Mouse (Mus musculus): Measurements from ENCODE around the gene Rreb1. TPM values are rescaled to one million over a fixed set of nuclear protein-coding genes. Genes with fewer than 3 reads are reported as not detected.

The Rreb1 gene
- total RNA-seq, 4 experiments from 2014 or later = 30.6 to 49.4 (median 43.4) TPM

DNA sequence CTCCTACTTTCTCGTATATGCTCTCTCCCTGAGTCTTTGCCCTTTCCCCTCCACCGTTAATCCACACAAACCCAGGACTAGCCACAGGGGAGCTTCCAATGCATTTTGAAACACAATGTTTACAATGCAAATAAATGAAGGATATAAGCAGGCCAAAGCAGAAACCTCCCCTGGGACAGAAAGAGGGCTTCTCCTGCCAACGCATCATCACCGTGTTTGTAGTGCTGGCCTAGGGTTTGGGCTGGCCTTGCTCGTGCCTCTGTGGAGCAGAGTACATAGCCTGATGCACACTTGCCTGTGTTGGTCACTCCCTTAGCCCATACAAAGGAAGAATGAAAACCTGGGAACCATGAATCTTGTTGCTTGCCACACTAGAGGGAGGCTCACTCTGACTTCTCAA, 162.4 kb downstream of the Rreb1 start:
- no peak for DNase-seq (ENCODE audit: low spot score in 2 of 2)

DNA sequence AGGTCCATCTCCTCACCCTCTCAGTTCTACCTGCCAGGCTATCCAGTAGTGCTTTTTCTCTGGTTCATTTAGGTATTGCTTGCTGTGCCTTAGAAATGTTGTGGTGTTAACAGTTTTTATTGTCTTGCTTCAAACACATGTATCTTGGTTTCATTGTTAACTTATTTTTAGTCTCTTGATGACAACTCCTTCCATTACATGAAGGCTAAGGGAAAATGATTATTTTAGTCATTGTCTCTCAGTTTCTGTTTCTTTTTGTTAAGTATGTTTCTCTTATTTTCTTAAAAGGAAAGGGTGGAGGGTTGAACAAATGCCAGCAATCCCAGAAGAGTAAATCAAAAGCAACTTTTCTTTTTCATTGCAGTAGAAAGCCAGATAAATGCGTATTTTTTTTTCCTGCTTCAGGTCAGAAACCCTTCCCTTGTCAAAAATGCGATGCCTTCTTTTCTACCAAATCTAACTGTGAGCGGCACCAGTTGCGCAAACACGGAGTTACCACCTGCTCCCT, 163.0 kb downstream of the Rreb1 start:
- DNase-seq (ENCODE audit: low spot score in 2 of 2) = no peak

DNA sequence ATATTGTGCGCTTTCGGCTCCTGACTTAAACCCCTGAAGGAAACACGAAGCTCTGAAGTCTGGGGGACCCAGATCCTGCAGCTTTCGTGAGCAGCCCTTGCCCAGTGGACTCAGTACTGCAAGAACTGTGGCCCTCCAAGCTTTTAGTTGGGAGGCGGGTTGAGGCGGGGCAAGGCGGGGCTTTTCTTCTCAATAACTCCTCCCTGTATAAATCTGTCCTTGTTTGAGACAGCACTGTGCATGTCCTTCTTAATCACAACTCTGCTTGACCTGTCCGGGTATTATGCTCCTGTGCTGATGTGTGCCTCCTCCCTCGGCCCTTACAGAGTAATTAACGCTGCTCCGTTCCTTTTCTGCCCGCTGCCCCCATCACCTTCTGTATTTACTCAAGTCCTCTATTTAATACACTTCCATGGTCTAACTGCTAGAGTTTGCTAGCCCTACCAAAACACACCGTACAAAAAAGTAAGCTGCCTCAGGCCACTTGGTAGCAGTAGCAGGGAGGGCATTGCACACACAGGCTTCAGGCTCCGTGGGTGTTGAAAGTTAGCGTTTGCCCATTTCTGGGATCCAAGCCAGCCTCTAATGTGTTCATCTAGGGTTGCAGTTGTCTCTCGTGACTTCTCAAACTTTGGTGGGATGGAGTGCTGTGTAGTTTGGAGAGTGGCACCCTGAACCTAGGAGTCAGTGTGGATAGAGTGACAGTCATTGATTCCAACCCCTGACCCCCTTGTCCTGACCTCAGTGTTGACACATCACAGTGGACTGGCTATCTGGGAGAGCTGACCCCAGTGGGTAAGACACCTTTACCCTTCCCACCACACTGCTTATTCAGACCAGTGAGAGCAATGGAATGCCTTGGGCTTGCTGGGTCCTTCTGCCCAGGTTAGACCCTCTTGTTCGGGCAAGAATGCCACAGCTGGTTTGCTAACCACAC, 164.0 kb downstream of the Rreb1 start:
- DNase-seq (ENCODE audit: low spot score in 2 of 2) = no peak

DNA sequence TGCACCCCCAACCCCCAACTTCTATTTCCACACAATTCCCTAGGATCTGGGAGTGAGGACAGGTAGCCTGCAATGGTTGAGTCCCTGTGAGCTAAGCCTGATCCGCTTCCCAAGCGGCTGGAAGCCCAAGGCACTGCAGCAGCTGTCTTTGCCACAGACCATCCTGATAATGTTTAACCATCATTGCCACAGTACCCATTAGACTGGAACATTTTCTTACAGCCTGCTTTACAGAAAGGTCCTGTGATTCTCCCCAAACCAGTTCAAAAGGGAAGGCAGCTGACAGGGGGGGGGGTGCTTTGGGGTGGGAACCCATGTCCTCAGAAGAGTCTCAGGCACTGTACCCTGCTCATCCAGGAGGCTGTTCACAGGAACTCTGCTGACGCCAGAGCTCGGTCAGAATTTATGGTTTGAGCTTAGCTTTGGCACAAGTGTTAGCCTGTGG, 164.7 kb downstream of the Rreb1 start:
- no peak for DNase-seq (ENCODE audit: low spot score in 2 of 2)

DNA sequence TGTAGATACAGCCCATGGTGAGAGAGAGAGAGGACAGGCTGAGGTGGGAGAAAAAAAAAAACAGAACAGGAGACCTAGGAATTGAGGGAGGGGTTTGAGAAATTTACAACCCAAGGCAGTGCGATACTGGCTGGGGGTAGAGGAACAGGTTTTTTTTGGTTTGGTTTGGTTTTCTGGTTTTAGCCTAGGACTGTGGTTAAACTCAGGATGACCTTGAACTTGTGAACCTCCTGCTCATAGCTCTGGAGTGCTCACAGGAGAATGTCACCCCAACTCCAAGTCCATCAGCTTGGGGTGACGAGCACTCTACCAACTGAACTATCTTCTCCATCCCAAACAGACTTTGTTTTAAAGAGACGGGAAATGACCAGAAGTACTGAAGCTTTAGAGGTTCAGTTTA, 165.3 kb downstream of the Rreb1 start:
- no peak for DNase-seq (ENCODE audit: low spot score in 2 of 2)

DNA sequence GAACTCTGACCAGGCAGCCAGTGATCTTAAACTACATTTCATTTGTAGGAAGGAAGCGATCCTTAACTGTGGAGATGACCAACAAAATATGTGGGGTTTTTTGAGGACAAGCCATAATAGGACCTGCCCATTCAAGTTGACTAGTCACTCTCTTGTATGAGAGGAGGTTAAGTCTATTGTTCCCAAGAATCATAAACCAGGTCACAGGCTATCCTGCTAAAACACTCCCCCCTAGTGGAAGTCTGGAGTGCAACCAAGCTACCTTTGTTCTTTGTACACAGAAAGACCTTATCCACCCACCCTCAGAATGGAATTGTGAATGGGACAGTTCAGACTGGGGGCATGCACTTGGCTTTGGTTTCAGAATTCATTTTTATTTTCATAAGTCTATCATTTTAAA, 166.1 kb downstream of the Rreb1 start:
- DNase-seq (ENCODE audit: low spot score in 2 of 2) = no peak

DNA sequence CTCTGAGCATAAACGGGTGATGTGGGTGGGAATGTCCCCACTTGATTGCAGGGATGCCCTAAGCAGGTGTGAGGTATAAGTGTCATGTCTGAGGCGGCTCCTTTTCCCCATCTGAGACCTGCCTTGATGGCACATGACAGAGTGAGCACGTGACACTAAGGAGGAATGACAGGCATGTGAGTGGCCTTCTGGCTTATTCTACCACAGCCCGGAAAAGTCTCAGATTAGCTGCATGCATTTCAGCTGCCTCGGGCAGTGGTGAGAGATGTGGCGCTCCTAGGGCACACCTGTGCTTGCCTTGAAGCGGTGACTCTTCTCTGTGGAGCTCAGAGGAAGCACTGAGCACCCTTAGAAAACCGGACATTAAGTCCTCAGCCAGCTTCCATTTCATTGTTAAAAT, 167.2 kb downstream of the Rreb1 start:
- DNase-seq (ENCODE audit: low spot score in 2 of 2) = no peak

DNA sequence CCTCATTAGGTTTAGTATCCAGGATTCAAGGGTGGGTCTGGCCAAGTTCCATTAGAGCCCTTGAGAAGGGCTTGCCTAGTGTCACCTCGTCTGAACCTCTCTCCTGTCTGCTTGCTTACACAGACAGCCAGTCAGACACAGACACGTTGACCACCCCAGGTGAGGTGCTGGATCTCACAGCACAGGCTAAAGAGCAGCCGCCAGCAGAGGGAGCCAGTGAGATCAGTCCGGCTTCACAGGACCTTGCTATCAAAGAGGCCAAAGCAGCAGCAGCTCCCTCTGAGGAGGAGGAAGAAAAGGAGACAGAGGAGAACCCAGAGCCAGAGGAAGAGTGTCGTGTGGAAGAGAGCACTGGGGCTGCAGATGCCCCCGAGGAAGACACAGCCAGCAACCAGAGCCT, 168.5 kb downstream of the Rreb1 start:
- DNase-seq (ENCODE audit: low spot score in 2 of 2) = peak; percentile 52 to 73

DNA sequence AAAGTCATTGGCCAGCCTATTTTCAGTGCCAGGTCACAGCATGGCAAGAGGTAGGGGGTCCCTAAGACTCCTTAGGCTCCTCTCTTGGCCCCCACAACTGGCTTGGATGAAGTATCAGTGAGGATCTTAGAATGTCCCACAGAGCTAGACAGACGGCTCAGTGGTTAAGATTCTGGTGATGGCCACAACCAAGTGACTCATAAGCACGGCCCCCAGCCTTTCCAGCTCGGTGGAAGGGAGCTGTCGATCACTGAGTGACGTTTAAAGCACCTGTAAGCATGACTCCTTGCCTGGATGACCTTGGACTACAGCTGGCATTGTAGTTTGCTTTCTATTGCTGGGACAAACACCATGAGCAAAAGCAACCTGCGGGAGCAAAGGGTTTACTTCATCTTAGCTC, 174.8 kb downstream of the Rreb1 start:
- DNase-seq (ENCODE audit: low spot score in 2 of 2) = no peak

DNA sequence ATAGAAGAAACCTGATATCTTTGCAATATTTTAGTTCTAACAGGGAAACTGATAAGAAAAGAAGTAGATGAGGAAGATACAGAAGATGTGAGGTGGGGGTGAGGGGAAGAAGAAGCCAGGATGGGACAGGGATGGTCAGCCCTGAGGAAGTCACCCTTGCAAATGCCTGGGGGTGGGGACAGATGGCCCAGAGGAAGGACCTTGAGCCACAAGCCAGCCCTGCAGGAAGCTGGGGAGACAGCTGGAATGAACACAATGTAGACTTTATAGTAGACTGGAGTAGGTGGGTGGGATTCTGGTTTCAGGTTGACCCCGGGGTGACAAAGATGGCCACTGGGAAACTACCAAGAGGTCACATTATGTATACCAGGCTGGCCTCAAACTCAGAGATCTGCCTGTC, 176.1 kb downstream of the Rreb1 start:
- DNase-seq (ENCODE audit: low spot score in 2 of 2) = no peak

DNA sequence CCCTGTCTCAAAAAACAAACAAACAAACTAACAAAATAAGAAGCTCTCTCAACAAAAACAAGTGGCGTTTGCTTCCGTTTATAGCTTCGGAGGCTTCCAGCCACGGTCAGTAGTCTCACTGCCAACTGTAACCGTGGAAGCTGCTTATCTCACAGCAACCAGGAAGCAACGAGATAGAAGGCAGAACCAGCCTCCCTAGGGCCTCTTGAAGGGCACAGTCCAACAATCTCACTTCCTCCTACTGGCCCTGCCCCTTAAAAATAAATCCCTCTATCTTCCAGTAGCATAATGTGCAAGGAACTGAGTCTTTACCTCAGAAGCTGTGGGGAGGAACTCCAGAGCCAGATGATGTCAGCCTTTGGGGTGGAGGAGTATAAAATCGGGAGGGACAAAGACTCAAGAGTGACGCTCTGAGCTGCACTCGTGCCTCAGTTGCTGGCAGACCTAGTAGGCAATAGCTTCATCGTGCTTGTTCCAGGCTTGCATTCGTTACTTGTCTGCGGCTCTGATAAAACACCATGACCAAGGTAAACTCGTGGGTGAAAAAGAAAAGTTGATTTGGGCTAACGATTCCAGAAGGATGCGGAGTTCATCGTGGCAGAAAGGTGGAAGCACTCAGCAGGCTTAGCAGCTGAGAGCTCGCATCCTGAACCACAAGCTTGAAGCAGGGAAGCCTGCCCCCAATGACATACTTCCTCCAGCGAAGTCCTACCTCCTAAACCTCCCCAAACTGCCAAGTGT, 180.5 kb downstream of the Rreb1 start:
- DNase-seq (ENCODE audit: low spot score in 2 of 2) = no peak

DNA sequence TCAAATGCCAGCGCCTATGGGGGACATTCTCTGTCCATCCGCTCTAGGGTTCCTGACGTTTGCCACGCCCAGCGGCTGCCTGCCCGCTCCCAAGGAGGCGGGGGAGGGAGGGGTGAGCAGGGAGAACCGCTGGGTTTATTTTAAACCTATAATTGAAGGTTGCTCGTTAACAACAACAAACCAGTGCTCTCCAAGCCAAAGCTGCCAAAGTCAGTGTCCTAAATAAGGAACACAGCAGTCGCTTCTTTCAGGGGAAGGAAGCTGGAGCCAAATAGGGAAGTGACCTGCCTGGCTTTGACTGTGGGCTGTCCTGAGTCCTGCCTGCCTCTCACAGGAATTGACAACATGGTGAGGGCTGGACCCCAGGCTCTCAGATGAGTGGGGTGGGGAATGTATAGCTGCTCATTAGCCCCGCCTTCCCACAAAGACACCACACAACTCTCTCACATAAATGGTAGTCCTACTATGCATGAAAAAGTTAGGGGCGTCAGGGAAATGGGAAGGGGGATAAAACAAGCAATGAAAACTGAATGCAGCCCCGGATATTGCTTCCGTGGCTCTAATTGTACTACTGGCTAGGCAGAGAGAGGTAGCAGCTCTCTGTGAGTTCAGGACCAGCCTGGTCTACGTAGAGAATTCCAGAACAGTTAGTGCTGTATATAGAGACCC, 181.2 kb downstream of the Rreb1 start:
- DNase-seq (ENCODE audit: low spot score in 2 of 2) = no peak

DNA sequence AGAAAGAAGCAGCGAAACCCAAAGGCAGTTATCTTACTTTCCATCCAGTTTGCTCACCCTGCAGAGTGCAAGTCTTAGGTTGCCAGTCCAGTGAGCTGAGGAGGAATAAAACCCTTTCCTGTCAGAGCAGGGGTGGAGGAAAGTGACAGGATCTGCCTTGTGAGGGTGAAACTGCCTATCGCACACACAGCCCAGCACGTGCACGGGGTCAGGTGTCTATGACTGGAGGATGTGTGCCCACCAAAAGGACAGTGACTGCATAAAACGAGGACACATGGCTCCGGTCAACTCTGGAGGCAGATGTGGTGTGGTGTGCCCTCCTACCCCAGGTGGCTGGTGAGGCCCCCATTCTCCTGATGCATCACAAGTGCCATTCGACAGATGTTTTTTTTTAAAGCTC, 181.7 kb downstream of the Rreb1 start:
- DNase-seq (ENCODE audit: low spot score in 2 of 2) = no peak

DNA sequence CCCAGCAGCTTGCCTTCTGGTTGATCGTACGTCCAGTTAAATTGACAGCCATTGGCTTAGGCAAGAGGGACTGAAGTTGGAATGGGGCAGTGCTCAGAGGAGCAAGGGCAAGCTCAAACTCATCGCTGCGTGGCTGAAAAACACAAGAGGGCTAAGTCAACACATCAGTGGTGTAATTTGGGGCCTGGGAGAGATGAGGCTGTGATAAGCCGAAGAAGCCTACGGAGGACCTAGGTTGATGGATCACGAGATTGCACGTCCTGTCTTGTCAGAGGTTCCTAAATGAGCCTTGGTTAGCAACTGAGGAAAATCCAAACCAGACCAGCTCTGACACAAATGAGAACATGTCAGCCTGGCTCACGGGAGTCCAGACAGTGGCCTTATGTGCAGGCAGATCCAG, 184.3 kb downstream of the Rreb1 start:
- no peak for DNase-seq (ENCODE audit: low spot score in 2 of 2)

DNA sequence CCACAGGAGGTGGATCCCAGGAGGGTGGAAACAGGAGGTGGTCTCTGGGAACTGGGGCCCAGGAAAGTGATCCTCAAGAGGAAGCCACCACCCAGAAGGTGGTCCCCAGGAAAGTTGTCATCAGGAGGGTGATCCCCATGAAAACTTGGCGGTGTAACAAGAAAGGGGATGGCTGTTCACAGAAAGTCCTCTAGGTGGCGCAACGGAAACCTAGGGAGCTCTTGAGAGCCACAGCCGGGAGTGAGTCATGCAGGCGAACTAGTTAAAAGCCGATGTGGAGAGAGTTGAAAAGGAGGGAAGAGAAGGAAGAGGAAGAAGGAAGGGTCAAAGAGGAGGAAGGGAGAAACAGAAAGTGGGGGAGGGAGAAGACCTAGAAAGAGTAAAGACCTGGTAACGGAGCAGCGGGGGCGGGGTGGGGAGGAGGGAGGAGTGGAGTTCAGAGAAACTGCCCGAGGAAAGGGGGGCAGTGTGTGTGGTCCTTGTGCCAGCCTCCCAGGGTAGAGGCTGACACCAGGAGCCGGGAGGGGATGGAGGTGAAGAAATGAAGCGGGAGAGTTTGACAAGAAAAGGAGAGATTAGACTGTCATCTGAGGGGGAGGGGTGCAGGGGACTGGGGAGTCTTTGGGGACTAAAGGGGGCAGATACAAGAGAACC, 185.3 kb downstream of the Rreb1 start:
- DNase-seq (ENCODE audit: low spot score in 2 of 2) = peak; percentile 51 to 56

DNA sequence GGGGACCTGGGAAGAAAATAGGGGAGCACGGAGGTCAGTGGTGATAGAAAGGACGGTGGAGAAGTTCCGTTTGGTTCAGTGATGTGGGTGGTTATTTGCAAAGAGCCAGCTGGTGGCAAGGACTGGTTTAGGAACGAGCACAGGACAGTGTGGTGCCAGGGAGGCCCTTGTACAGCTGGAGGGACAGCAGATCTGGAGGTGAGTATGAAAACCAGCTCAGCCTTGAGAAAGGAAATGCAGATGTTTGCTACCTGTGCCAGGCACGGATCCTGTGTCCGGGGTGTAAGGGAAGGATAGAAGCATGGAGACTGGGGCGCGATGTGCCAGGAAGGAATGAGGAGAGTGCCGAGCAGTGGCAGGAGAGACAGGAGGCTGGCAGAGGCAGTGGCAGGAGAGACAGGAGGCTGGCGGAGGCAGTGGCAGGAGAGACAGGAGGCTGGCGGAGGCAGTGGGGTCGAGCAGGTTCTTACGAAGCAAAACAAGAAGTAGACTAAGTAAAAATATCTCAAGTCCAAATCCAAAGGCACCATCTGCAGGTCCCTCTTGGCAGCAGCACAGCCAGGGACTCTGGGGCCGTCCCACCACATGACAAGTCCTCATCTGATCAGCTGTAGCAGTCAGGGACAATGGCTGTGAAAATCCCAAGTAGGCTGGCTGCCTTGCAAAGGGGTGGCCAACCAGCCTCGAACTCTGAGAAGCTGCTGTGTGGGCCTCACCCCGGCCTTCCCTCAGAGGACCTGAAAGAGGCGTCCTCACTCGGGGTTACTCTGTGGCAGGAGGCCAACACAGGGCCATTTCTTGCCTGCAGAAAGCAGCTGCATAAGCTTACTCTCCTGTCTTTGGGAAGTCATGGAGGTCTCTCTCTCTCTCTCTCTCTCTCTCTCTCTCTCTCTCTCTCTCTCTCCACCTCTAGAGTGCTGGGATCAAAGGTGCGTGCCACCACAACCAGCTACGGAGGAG, 186.2 kb downstream of the Rreb1 start:
- DNase-seq (ENCODE audit: low spot score in 2 of 2) = peak in 1 of 2 experiments; percentile 61

DNA sequence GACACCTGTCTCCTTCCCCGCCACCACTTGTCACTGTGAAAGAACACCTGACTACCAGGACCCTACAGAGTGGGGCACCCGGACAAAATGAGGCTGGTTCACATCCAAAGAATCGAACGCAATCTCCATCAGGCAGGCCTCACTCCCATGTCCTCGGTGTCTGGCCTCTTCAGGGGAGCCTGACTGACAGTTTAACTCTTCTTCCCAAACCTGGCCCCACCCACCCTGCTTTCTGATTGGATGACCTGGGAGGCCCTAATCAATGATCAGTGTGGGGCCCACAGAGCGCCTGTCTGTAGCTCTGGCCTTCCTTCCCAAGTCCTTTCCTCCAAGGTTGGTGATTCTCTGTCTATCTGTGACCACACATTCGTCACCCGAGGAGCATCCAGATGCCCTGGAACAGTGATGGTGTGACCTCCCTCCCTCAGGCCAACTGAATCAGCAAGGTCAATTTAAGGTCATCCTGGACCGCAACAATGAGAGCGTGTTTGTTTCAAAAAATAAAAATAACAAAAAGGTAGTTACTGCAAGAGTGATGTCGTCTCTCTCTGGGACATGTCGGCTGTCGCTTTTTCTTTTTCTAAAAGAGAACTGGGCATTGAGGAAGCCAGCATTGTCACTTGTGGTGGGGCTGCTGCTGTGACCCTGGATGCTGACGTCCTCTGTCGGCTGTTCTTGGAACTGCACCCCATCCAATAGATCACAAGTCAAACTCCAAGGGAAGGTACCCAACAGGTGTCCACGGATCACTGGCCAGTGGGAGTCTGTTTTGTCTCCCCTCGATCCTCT, 187.1 kb downstream of the Rreb1 start:
- DNase-seq (ENCODE audit: low spot score in 2 of 2) = no peak

DNA sequence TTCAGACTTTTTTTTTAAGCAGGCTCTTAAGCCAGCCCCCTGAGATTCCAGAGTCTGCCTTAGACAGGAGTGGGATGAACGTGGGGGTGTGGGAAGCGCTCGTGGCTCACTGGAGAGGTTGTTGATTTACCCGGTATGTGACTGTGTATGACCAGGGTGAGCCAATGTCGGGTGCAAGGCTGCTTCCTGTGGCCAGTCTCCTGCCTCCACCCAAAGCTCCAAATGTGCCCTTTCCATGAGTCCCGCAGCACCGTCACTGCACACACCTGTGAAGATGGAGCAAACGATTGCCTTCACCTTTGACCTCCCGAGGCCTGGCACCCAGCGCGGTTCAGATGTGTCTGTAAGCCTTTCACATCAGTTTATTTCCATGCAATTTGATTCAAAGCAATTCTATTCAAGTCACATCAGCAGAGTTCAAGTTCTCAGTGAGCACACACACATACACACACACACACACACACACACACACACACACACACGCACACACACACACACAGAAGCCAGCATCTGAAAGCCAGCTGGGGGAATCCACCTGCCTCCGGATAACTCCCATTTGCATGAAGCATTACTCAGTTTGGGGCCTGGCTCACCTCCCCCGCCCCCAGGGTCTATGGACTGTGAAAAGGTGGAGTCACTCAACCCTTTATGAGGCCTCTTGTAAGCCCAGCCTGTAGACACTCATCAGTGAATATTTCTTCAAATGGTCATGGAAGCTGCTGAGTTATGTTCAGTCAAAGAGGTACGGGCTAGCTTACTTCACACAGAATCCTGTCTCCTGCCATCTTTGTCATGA, 188.3 kb downstream of the Rreb1 start:
- DNase-seq (ENCODE audit: low spot score in 2 of 2) = no peak

DNA sequence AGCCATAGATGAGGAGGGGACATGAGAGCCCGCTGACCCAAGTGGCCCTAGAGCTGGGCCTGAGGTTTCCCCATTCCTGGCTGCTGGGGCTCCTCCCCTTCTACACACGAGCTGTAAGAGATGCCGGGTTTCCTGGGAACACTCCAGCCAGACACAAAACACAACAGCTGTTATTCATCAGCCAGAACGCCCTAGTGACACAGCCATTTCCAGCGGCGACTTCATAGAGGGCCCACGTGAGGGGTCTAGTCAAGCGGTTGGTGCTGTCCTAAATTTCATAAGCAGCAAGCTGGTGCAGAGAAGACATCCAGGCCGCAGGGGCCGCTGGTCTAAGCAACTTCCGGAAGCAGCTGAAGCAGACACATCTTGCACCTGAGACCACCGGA, 188.8 kb downstream of the Rreb1 start:
- no peak for DNase-seq (ENCODE audit: low spot score in 2 of 2)
